Mouse (Mus musculus): Measurements from ENCODE around the gene Dock4. TPM values are rescaled to one million over a fixed set of nuclear protein-coding genes. Genes with fewer than 3 reads are reported as not detected.

The Dock4 gene
- polyA plus RNA-seq, 1 experiment from 2014 or later: 13.3 TPM

DNA sequence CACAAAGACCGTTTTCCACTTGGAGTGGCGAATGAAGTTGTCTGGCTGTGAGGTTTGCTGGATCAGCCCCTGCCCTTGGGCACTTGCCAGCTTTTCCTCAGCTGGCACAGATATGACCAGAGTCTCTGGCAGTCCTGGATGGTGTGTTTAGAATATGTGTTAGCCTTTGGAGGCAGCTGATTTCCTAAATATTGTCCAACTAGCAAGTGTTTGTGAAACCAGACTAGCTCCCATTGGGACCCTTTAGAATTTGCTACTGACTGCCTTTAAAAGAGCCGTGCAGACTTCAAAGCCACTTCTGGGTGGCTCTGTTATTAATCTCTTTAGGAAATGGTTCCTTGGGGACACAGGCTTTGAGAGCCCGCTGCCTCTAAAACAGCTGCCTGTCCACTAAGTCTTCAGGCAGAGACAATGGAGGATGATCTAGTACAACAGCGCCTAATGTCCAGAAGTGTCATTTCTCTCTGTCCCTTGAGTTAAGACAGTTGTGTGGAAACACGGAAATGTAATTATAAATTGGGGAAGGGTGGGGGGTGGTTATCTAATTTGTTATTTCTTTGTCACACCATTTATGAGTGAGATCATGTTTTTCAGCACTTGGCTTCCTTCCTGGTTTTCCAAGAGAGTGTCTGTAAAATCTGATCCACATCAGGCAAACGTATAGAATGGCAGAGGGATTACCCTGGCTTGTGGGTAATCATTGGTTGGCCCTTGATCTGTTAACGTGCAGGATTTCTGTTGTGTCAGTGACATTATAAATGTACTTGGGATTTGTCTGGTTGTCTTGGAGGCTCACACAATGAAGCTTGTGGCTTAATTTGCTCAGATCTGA lies 32.1 kb downstream of the Dock4 start:
- H3K9me3 ChIP-seq (ENCODE audit: low read length): no peaks in the 10 kb centered on the region
- WGBS: 33% methylated on average over 8 of the region's 8 CpGs
- H3K4me1 ChIP-seq (ENCODE audit: insufficient read depth, low read length): peaks cover 11% of the 10 kb centered on the region
- ATAC-seq (ENCODE audit: low FRiP score, low TSS enrichment): peak; percentile 64
- no peak overlapping the region for H3K9ac ChIP-seq (replicated peaks; ENCODE audit: low read length)
- H3K4me2 ChIP-seq (replicated peaks; ENCODE audit: low read depth, low read length): no peak overlapping the region
- H3K4me3 ChIP-seq (ENCODE audit: low read length): no peak overlapping the region
- H3K36me3 ChIP-seq (ENCODE audit: insufficient read depth, low read length): no peaks in the 10 kb centered on the region
- peak overlapping the region; percentile 2; the same call in 1 of the 2 replicates for H3K27ac ChIP-seq (ENCODE audit: low read length)
- H3K27me3 ChIP-seq (ENCODE audit: insufficient read depth, low read length): no peaks in the 10 kb centered on the region

DNA sequence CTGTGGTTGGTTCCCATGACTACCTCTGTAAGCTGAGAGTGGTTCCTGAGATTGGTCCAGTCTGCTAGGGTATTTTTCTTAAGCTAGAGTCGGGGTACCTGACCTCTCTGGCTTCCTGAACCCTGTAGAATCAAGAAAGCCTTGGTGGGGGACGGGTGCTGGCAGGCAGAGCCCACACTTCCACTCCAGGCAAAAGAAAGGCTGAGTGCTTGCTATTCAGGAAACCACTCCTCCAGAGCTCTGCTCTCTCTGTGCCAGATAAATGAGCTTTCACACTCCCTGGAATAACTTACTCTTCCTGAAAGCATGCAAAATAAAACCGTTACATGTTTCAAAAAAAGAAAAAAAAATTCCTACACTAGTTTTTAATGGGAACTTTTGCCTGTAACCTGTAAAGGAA lies 38.5 kb downstream of the Dock4 start:
- no peak overlapping the region for H3K27ac ChIP-seq (ENCODE audit: low read length)
- H3K4me3 ChIP-seq (ENCODE audit: low read length): no peak overlapping the region
- ATAC-seq (ENCODE audit: low FRiP score, low TSS enrichment): peak; percentile 61
- H3K9ac ChIP-seq (replicated peaks; ENCODE audit: low read length): no peak overlapping the region
- no peaks in the 10 kb centered on the region for H3K27me3 ChIP-seq (ENCODE audit: insufficient read depth, low read length)
- H3K9me3 ChIP-seq (ENCODE audit: low read length): no peaks in the 10 kb centered on the region
- no peaks in the 10 kb centered on the region for H3K36me3 ChIP-seq (ENCODE audit: insufficient read depth, low read length)
- H3K4me1 ChIP-seq (ENCODE audit: insufficient read depth, low read length): peaks cover 11% of the 10 kb centered on the region
- no peak overlapping the region for H3K4me2 ChIP-seq (replicated peaks; ENCODE audit: low read depth, low read length)
- WGBS: 15% methylated on average over 3 of the region's 3 CpGs

DNA sequence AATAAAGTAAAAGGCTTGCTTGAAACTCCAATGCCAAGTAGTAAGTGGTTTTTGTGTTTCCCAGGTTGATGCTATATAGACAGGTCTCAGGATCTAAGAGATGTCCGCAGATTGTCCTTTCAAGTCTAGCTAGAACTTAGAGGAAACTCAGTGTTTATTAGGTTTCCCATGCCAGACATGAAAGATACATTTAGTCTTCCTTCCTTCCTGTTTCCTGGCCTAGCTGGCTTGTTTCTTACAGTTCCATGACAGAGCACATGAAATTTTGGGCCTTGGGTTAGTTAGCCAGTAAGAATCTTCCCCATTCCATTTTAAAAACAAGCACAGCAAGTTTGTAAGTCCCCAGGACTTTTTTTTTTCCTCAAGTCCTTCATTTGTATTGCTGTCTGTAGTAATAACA lies 39.5 kb downstream of the Dock4 start:
- Histone ChIP-seq H3K36me3 (ENCODE audit: insufficient read depth, low read length) (no peaks in the 10 kb centered on the region), H3K9ac (replicated peaks; ENCODE audit: low read length) (no peak overlapping the region), H3K9me3 (ENCODE audit: low read length) (no peaks in the 10 kb centered on the region), H3K4me2 (replicated peaks; ENCODE audit: low read depth, low read length) (no peak overlapping the region), H3K4me3 (ENCODE audit: low read length) (no peak overlapping the region), H3K27ac (ENCODE audit: low read length) (0 out of 2 replicates have a peak overlapping the region, but pooled peaks have one; percentile 20), H3K4me1 (ENCODE audit: insufficient read depth, low read length) (peaks cover 11% of the 10 kb centered on the region), H3K27me3 (ENCODE audit: insufficient read depth, low read length) (no peaks in the 10 kb centered on the region)
- WGBS: 79% methylated on average over 1 of the region's 1 CpGs
- no peak for ATAC-seq (ENCODE audit: low FRiP score, low TSS enrichment)

- ATAC-seq (ENCODE audit: low FRiP score, low TSS enrichment): no peak
- no peak overlapping the region for H3K9ac ChIP-seq (replicated peaks; ENCODE audit: low read length)
- H3K4me1 ChIP-seq (ENCODE audit: insufficient read depth, low read length): peaks cover 11% of the 10 kb centered on the region
- no peak overlapping the region for H3K4me2 ChIP-seq (replicated peaks; ENCODE audit: low read depth, low read length)
- no peaks in the 10 kb centered on the region for H3K36me3 ChIP-seq (ENCODE audit: insufficient read depth, low read length)
- no peaks in the 10 kb centered on the region for H3K27me3 ChIP-seq (ENCODE audit: insufficient read depth, low read length)
- WGBS: 73% methylated on average over 12 of the region's 12 CpGs
- no peak overlapping the region for H3K4me3 ChIP-seq (ENCODE audit: low read length)
- no peaks in the 10 kb centered on the region for H3K9me3 ChIP-seq (ENCODE audit: low read length)
- H3K27ac ChIP-seq (ENCODE audit: low read length): no peak overlapping the region
Observed at GRCm38 (mm10) chr12:40486047-40486837, 40.5 kb downstream of the Dock4 start.

GRCm38 (mm10) chr12:40496387-40496786 lies 50.6 kb downstream of the Dock4 start:
- Histone ChIP-seq H3K36me3 (ENCODE audit: insufficient read depth, low read length) (no peaks in the 10 kb centered on the region), H3K4me1 (ENCODE audit: insufficient read depth, low read length) (peaks cover 14% of the 10 kb centered on the region; the same call in 1 of the 2 replicates), H3K27me3 (ENCODE audit: insufficient read depth, low read length) (no peaks in the 10 kb centered on the region), H3K27ac (ENCODE audit: low read length) (no peak overlapping the region), H3K9me3 (ENCODE audit: low read length) (no peaks in the 10 kb centered on the region), H3K9ac (replicated peaks; ENCODE audit: low read length) (no peak overlapping the region), H3K4me2 (replicated peaks; ENCODE audit: low read depth, low read length) (no peak overlapping the region), H3K4me3 (ENCODE audit: low read length) (no peak overlapping the region)
- WGBS: 69% methylated on average over 11 of the region's 11 CpGs
- ATAC-seq (ENCODE audit: low FRiP score, low TSS enrichment): no peak

DNA sequence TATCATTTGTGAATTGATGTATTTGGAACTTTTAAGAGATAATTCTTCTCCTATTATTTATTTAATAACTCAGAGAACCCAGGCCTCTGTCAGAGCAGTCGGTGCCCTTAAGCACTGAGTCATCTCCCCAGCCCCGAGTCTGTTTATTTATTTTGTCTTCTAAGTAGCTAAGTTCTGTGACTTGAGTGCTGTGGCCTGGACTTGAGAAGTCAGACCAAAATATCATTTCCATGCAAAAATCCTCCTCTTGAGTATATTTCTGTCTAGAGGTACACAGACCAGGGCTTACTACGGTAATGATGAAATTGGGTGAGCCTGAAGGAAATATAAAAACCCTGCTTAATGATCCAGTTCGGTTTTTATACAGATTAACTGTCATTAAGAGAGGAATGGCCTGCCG lies 52.1 kb downstream of the Dock4 start:
- Histone ChIP-seq H3K4me1 (ENCODE audit: insufficient read depth, low read length) (peaks cover 14% of the 10 kb centered on the region; the same call in 1 of the 2 replicates), H3K9me3 (ENCODE audit: low read length) (no peaks in the 10 kb centered on the region), H3K4me2 (replicated peaks; ENCODE audit: low read depth, low read length) (no peak overlapping the region), H3K36me3 (ENCODE audit: insufficient read depth, low read length) (no peaks in the 10 kb centered on the region), H3K27me3 (ENCODE audit: insufficient read depth, low read length) (no peaks in the 10 kb centered on the region), H3K4me3 (ENCODE audit: low read length) (no peak overlapping the region), H3K27ac (ENCODE audit: low read length) (no peak overlapping the region), H3K9ac (replicated peaks; ENCODE audit: low read length) (no peak overlapping the region)
- 31% methylated on average over 5 of the region's 5 CpGs for WGBS
- ATAC-seq (ENCODE audit: low FRiP score, low TSS enrichment): no peak

- Histone ChIP-seq H3K27ac (ENCODE audit: low read length) (no peak overlapping the region), H3K4me2 (replicated peaks; ENCODE audit: low read depth, low read length) (no peak overlapping the region), H3K4me3 (ENCODE audit: low read length) (no peak overlapping the region), H3K9ac (replicated peaks; ENCODE audit: low read length) (no peak overlapping the region), H3K4me1 (ENCODE audit: insufficient read depth, low read length) (peaks cover 14% of the 10 kb centered on the region; the same call in 1 of the 2 replicates), H3K27me3 (ENCODE audit: insufficient read depth, low read length) (no peaks in the 10 kb centered on the region), H3K9me3 (ENCODE audit: low read length) (no peaks in the 10 kb centered on the region), H3K36me3 (ENCODE audit: insufficient read depth, low read length) (no peaks in the 10 kb centered on the region)
- 72% methylated on average over 7 of the region's 7 CpGs for WGBS
- ATAC-seq (ENCODE audit: low FRiP score, low TSS enrichment): no peak
Observed at GRCm38 (mm10) chr12:40498250-40498671, 52.5 kb downstream of the Dock4 start.

DNA sequence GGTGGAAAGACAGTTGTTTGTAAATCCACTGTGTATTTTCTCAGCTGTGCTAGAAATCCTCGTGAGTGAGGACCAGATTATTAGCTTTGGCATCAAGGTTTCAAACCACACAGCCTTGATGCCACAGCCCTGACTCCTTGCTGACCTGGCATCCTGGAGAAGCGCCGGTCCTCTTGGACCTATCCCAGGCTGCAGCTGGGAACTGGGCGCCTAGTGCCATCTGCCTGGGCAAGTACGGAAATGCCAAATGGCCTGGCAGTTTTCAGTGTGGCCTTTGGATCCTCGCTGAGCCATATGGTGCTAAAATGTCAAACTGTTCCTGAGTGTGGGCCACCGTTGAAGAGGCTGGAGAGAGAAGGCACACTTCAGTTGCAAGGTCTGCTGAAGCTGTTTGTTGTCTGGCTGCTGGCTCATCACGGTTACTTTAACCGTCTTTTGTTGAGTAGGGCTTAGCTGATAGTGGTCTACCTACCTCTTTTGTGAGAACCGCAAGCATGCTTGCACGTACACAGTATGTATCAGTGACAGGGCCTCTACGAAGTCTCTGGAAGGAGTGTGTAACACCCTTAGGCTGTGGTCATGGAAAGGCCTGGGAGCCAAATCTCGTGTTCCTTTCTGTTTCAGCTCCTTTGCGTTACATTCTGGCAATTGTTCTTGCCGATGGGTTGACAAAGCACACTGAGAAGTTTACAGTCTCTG lies 53.3 kb downstream of the Dock4 start:
- 50% methylated on average over 15 of the region's 15 CpGs for WGBS
- H3K27ac ChIP-seq (ENCODE audit: low read length): no peak overlapping the region
- H3K9me3 ChIP-seq (ENCODE audit: low read length): no peaks in the 10 kb centered on the region
- no peak overlapping the region for H3K4me3 ChIP-seq (ENCODE audit: low read length)
- no peaks in the 10 kb centered on the region for H3K27me3 ChIP-seq (ENCODE audit: insufficient read depth, low read length)
- no peak overlapping the region for H3K4me2 ChIP-seq (replicated peaks; ENCODE audit: low read depth, low read length)
- ATAC-seq (ENCODE audit: low FRiP score, low TSS enrichment): 0 out of 2 replicates have a peak, but pooled peaks have one; percentile 39
- no peaks in the 10 kb centered on the region for H3K36me3 ChIP-seq (ENCODE audit: insufficient read depth, low read length)
- H3K4me1 ChIP-seq (ENCODE audit: insufficient read depth, low read length): peaks cover 14% of the 10 kb centered on the region; the same call in 1 of the 2 replicates
- H3K9ac ChIP-seq (replicated peaks; ENCODE audit: low read length): no peak overlapping the region

DNA sequence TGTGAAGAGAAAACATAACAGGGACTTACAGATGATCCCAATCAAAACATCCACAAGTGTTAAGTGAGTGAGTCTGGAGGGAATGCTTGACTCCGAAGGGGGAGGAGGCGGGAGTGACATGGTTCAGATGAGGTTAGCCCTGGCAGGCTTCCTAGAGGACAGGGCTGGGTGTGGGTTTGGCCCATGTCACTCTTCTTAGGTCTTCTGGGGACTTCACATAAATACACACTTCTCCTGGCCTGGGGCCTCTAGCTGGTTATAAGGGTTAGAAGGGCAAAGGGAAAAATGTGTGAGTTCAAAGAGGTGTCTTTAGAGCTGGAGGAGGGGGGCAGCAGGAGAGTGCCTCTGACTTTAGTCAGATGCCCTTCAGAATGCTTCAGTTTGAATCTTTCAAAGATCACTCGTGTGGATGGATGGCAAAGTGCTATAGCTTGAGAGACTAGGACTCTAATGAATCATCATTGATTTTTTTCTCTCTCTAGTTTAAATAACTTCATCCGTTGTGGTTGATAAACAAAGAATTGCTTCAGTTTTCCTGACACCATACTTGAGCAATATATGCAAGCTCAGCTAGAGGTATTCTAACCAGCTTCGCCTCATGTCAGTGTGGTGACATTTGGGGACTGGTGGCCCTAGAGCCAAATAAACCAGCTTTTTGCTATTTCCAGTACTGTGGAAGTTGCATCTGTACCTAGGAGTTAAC lies 54.0 kb downstream of the Dock4 start:
- no peak overlapping the region for H3K27ac ChIP-seq (ENCODE audit: low read length)

More for the DNA sequence above, 54.0 kb downstream of the Dock4 start:
- peak; percentile 61; the same call in 1 of the 2 replicates for ATAC-seq (ENCODE audit: low FRiP score, low TSS enrichment)
- Histone ChIP-seq H3K4me1 (ENCODE audit: insufficient read depth, low read length) (peaks cover 17% of the 10 kb centered on the region; the same call in 1 of the 2 replicates), H3K4me3 (ENCODE audit: low read length) (no peak overlapping the region), H3K27me3 (ENCODE audit: insufficient read depth, low read length) (no peaks in the 10 kb centered on the region), H3K9me3 (ENCODE audit: low read length) (no peaks in the 10 kb centered on the region), H3K9ac (replicated peaks; ENCODE audit: low read length) (no peak overlapping the region), H3K4me2 (replicated peaks; ENCODE audit: low read depth, low read length) (no peak overlapping the region), H3K36me3 (ENCODE audit: insufficient read depth, low read length) (no peaks in the 10 kb centered on the region)
- WGBS: 50% methylated on average over 5 of the region's 5 CpGs

Data from kidney, embryonic 16.5 days (tissue).